Mouse (Mus musculus) olfactory bulb, adult 2 months (tissue): ENCODE data around the gene Ggt6.

Experiments used
- CTCF ChIP-seq: fragments of 200-500 bp; IDR thresholded peaks from 2 replicates; pipeline ENCODE4 v1.5.1; 2012; ENCODE audit warnings: low read depth, mild to moderate bottlenecking, low read length, moderate library complexity; ENCODE audit not compliant: insufficient read depth
- POLR2A ChIP-seq: fragments of 200-500 bp; IDR thresholded peaks from 2 replicates; pipeline ENCODE4 v1.6.1; 2012; ENCODE audit warnings: mild to moderate bottlenecking, low read depth, low read length, moderate library complexity; ENCODE audit not compliant: insufficient read depth

- TF ChIP-seq POLR2A, result no peak
- no peak for TF ChIP-seq CTCF
These were observed 52.4 kb downstream of the Ggt6 start for GRCm38 (mm10) chr11:72487739-72488138.
